ENCODE assay signal across 10 mouse cellular contexts in genomic region chr1:139079523-139079922, GRCm38 (mm10).
A peak's percentile ranks its signal among the peaks of the same experiment; 100 is the strongest.
DNase-seq lines count a peak whose midpoint lies in the region; ATAC-seq and TF ChIP-seq lines count a peak whose summit lies in the region.
"Had no signal": no experiment of that assay in that cellular context is flagged by ENCODE, and none has a peak within 500 bp of the region (broad histone marks: within the 10 kb centered on the region; RNA-seq: fewer than 3 reads in every experiment).

No protein-coding gene starts in this region.

- H3K4me1 ChIP-seq in lung, embryonic 14.5 days (ENCODE audit: insufficient read depth) = no peaks in the 10 kb centered on the region
- H3K4me1 ChIP-seq in forebrain, embryonic 14.5 days (ENCODE audit: control insufficient read depth, insufficient read depth, low read length) = peaks cover 12% of the 10 kb centered on the region; the same call in 1 of the 2 replicates
- H3K4me1 ChIP-seq: liver, embryonic 15.5 days had no signal

- no peak overlapping the region for H3K27ac ChIP-seq in lung, embryonic 14.5 days (ENCODE audit: low read depth)
- H3K27ac ChIP-seq in forebrain, embryonic 14.5 days (ENCODE audit: low read depth, low read length) = no peak overlapping the region
- H3K27ac ChIP-seq: liver, embryonic 15.5 days had no signal

- WGBS in lung, embryonic 14.5 days = 69% methylated on average over 6 of the region's 6 CpGs
- WGBS in forebrain, embryonic 14.5 days = 23% methylated on average over 6 of the region's 6 CpGs

- no peaks in the 10 kb centered on the region for H3K36me3 ChIP-seq in lung, embryonic 14.5 days (ENCODE audit: insufficient read depth)
- H3K36me3 ChIP-seq in forebrain, embryonic 14.5 days (ENCODE audit: control insufficient read depth, insufficient read depth, low read length) = no peaks in the 10 kb centered on the region
- H3K36me3 ChIP-seq: liver, embryonic 15.5 days had no signal

- no peaks in the 10 kb centered on the region for H3K27me3 ChIP-seq in lung, embryonic 14.5 days (ENCODE audit: insufficient read depth, low read length)
- H3K27me3 ChIP-seq in forebrain, embryonic 14.5 days (replicated peaks; ENCODE audit: control insufficient read depth, insufficient read depth, low read length) = no peaks in the 10 kb centered on the region
- H3K27me3 ChIP-seq: liver, embryonic 15.5 days had no signal

- no peaks in the 10 kb centered on the region for H3K9me3 ChIP-seq in lung, embryonic 14.5 days (ENCODE audit: low read depth, low read length)
- H3K9me3 ChIP-seq in forebrain, embryonic 14.5 days (replicated peaks; ENCODE audit: control insufficient read depth, low read length) = no peaks in the 10 kb centered on the region
- H3K9me3 ChIP-seq: liver, embryonic 15.5 days had no signal

- TF ChIP-seq CTCF in lung, embryonic 14.5 days (IDR thresholded peaks at IDR 0.05; ENCODE audit: low read depth) = no peak

- no peak overlapping the region for H3K9ac ChIP-seq in lung, embryonic 14.5 days
- H3K9ac ChIP-seq in forebrain, embryonic 14.5 days (ENCODE audit: low read length) = no peak overlapping the region
- H3K9ac ChIP-seq: liver, embryonic 15.5 days had no signal

- H3K4me2 ChIP-seq in lung, embryonic 14.5 days = no peak overlapping the region
- no peak overlapping the region for H3K4me2 ChIP-seq in forebrain, embryonic 14.5 days (ENCODE audit: low read length)
- H3K4me2 ChIP-seq: liver, embryonic 15.5 days had no signal

- ATAC-seq in lung, embryonic 14.5 days (ENCODE audit: insufficient read depth) = no peak
- ATAC-seq in forebrain, embryonic 14.5 days = peak; percentile 78

- H3K4me3 ChIP-seq in lung, embryonic 14.5 days (ENCODE audit: low read depth, low read length) = no peak overlapping the region
- H3K4me3 ChIP-seq in forebrain, embryonic 14.5 days (ENCODE audit: low read depth, low read length) = no peak overlapping the region
- H3K4me3 ChIP-seq: erythroblast, embryonic 14.5 days; liver, embryonic 15.5 days had no signal

- peak; percentile 24 for DNase-seq in gastrocnemius, adult 18-20 months (ENCODE audit: low spot score)
- no peak for DNase-seq in gastrocnemius, postnatal 4 days (ENCODE audit: low spot score in 2 of 2)
- DNase-seq in lung, embryonic 14.5 days = peak; percentile 40
- DNase-seq in lung, adult 18-20 months = no peak
- peak; percentile 88 for DNase-seq in forebrain, embryonic 14.5 days (ENCODE audit: low spot score)
- DNase-seq in retina, embryonic 14.5 days (ENCODE audit: low spot score) = peak; percentile 66
- no peak for DNase-seq in testis, postnatal 14 days (ENCODE audit: low spot score)
- DNase-seq in thymus, postnatal 25 days = no peak

Comparison
In these comparisons a context has a peak if more than half of its experiments do, and no peak if none do; other contexts are left out.
1. DNase-seq: peak in gastrocnemius, adult 18-20 months (single experiment), lung, embryonic 14.5 days (single experiment), forebrain, embryonic 14.5 days (single experiment) and retina, embryonic 14.5 days (single experiment); none in gastrocnemius, postnatal 4 days (0 of 2), lung, adult 18-20 months (0 of 2), testis, postnatal 14 days (single experiment) and thymus, postnatal 25 days (single experiment).